Mouse (Mus musculus): ENCODE results near the gene Zfp560. TPM values are rescaled to one million over a fixed set of nuclear protein-coding genes. Genes with fewer than 3 reads are reported as not detected.
"Not testable (repeated sequence)": the region's sequence is repeated elsewhere in the genome, so short reads cannot be mapped to it uniquely, and the experiment has no call there.

The Zfp560 gene
- 4.2 and 6.0 TPM in 2 replicates for total RNA-seq (2017)

- peak; percentile 100 for ATAC-seq (replicated peaks; ENCODE audit: low read depth, poor library complexity, severe bottlenecking)
Measured at GRCm38 (mm10) chr9:20384532-20385342, at the start of gene Zfp560. Gene Zfp560 (minus strand): TSS chr9:20385177.

- no peak for ATAC-seq (replicated peaks; ENCODE audit: low read depth, poor library complexity, severe bottlenecking)
Measured at GRCm38 (mm10) chr9:20430004-20430403, 45.0 kb upstream of the Zfp560 start.

GRCm38 (mm10) chr9:20411460-20411859 is 26.5 kb upstream of the Zfp560 start:
- no peak for ATAC-seq (replicated peaks; ENCODE audit: low read depth, poor library complexity, severe bottlenecking)

- no peak for ATAC-seq (replicated peaks; ENCODE audit: low read depth, poor library complexity, severe bottlenecking)
Measured at GRCm38 (mm10) chr9:20409319-20409718, 24.3 kb upstream of the Zfp560 start.

GRCm38 (mm10) chr9:20385343-20385703 is 346 bp upstream of the Zfp560 start:
- no peak for ATAC-seq (replicated peaks; ENCODE audit: low read depth, poor library complexity, severe bottlenecking)

GRCm38 (mm10) chr9:20383659-20384058 is 1.3 kb downstream of the Zfp560 start:
- no peak for ATAC-seq (replicated peaks; ENCODE audit: low read depth, poor library complexity, severe bottlenecking)

GRCm38 (mm10) chr9:20374712-20375111 is 10.3 kb downstream of the Zfp560 start:
- ATAC-seq (replicated peaks; ENCODE audit: low read depth, poor library complexity, severe bottlenecking) = no peak

- no peak for ATAC-seq (replicated peaks; ENCODE audit: low read depth, poor library complexity, severe bottlenecking)
Measured at GRCm38 (mm10) chr9:20367311-20367710, 17.7 kb downstream of the Zfp560 start.

- no peak for ATAC-seq (replicated peaks; ENCODE audit: low read depth, poor library complexity, severe bottlenecking)
Measured at GRCm38 (mm10) chr9:20348501-20348900, 36.5 kb downstream of the Zfp560 start.

- no peak for ATAC-seq (replicated peaks; ENCODE audit: low read depth, poor library complexity, severe bottlenecking)
Measured at GRCm38 (mm10) chr9:20335994-20336393, 49.0 kb downstream of the Zfp560 start, which contains the start of gene Olfr18. Gene Olfr18 (minus strand): TSS chr9:20336094.

- ATAC-seq (replicated peaks; ENCODE audit: low read depth, poor library complexity, severe bottlenecking) = no peak
Measured at GRCm38 (mm10) chr9:20298232-20298631, 86.7 kb downstream of the Zfp560 start, which contains the start of gene Olfr873. Gene Olfr873 (plus strand): TSS chr9:20298532.

- ATAC-seq (replicated peaks; ENCODE audit: low read depth, poor library complexity, severe bottlenecking) = not testable (repeated sequence)
Measured at GRCm38 (mm10) chr9:20295562-20295961, 89.4 kb downstream of the Zfp560 start.

Other genes with a start within 250 kb of the Zfp560 start
- not detected in 2 replicates for gene Olfr870, start 211.1 kb downstream of the Zfp560 start, total RNA-seq (2017)
- gene Olfr871, start 173.0 kb downstream of the Zfp560 start, total RNA-seq (2017) = not detected in 2 replicates
- not detected in 2 replicates for gene Olfr872, start 148.1 kb downstream of the Zfp560 start, total RNA-seq (2017)
- gene Olfr39, start 102.8 kb downstream of the Zfp560 start, total RNA-seq (2017) = not detected in 2 replicates
- gene Olfr873, start 86.6 kb downstream of the Zfp560 start, total RNA-seq (2017) = not detected in 2 replicates
- not detected in 2 replicates for gene Olfr18, start 49.1 kb downstream of the Zfp560 start, total RNA-seq (2017)
- gene Zfp26, start 75.0 kb upstream of the Zfp560 start, total RNA-seq (2017) = 38.1 and 62.8 TPM in 2 replicates
- gene Zfp426, start 107.6 kb upstream of the Zfp560 start, total RNA-seq (2017) = 22.2 and 25.2 TPM in 2 replicates
- gene Zfp266, start 136.2 kb upstream of the Zfp560 start, total RNA-seq (2017) = 61.9 and 81.3 TPM in 2 replicates
- 5.2 and 8.8 TPM in 2 replicates for gene Zfp846, start 196.1 kb upstream of the Zfp560 start, total RNA-seq (2017)

All from common myeloid progenitor, adult 5-6 weeks (primary cell).